Mouse (Mus musculus): ENCODE data around the gene Stard7. TPM values are rescaled to one million over a fixed set of nuclear protein-coding genes. Genes with fewer than 3 reads are reported as not detected.

Gene Stard7
- total and polyA plus RNA-seq, 2 experiments from 2014 or later = 123 to 228 TPM

GRCm38 (mm10) chr2:127322671-127323285 is 52.8 kb downstream of the Stard7 start:
- TF ChIP-seq CTCF (IDR thresholded peaks at IDR 0.05; ENCODE audit: low read depth) (no peak), EP300 (IDR thresholded peaks at IDR 0.05; ENCODE audit: low read depth) (no peak)
- Histone ChIP-seq H3K4me3 (ENCODE audit: low read depth, low read length) (no peak overlapping the region), H3K36me3 (replicated peaks; ENCODE audit: control insufficient read depth, insufficient read depth, low read length) (no peaks in the 10 kb centered on the region), H3K4me2 (ENCODE audit: low read depth, low read length) (no peak overlapping the region), H3K9me3 (replicated peaks; ENCODE audit: control insufficient read depth, low read length) (no peaks in the 10 kb centered on the region), H3K4me1 (ENCODE audit: control insufficient read depth, insufficient read depth) (no peaks in the 10 kb centered on the region), H3K9ac (replicated peaks; ENCODE audit: low read depth, low read length) (no peak overlapping the region), H3K27me3 (ENCODE audit: control insufficient read depth, insufficient read depth, low read length) (no peaks in the 10 kb centered on the region), H3K27ac (ENCODE audit: low read depth) (no peak overlapping the region)
- ATAC-seq (ENCODE audit: insufficient read depth, low read depth) (no peak), DNase-seq (ENCODE audit: low spot score) (no peak)
- 50% methylated on average over 6 of the region's 6 CpGs for WGBS

DNA sequence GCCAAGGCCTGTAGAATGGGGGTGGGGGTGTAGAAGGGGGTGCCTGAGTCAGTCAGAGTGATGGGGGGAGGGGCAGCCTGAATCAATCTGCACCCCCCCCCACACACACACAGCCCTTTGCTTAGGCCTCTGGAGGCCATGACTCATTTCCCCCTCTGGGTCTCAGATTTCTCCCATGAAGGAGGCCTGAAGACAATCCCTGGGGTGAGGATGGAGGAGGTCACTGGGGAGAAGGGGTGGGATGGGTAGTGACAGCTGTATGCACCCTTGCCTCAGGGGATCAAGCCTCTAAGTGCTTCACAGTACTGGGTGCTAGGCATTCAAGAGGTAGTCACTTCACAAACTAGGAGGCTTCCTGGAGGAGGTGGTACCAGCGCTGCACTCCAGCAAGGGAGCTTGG is 53.6 kb downstream of the Stard7 start:
- WGBS = 85% methylated on average over 1 of the region's 1 CpGs

GRCm38 (mm10) chr2:127324456-127324855 is 54.4 kb downstream of the Stard7 start:
- no peak for ATAC-seq (ENCODE audit: insufficient read depth, low read depth)
- Histone ChIP-seq H3K4me2 (ENCODE audit: low read depth, low read length) (no peak overlapping the region), H3K4me1 (ENCODE audit: control insufficient read depth, insufficient read depth) (peaks cover 4% of the 10 kb centered on the region; the same call in 1 of the 2 replicates), H3K9ac (replicated peaks; ENCODE audit: low read depth, low read length) (no peak overlapping the region), H3K27ac (ENCODE audit: low read depth) (no peak overlapping the region), H3K36me3 (replicated peaks; ENCODE audit: control insufficient read depth, insufficient read depth, low read length) (no peaks in the 10 kb centered on the region), H3K4me3 (ENCODE audit: low read depth, low read length) (no peak overlapping the region), H3K9me3 (replicated peaks; ENCODE audit: control insufficient read depth, low read length) (no peaks in the 10 kb centered on the region), H3K27me3 (ENCODE audit: control insufficient read depth, insufficient read depth, low read length) (no peaks in the 10 kb centered on the region)
- no peak for DNase-seq (ENCODE audit: low spot score)
- WGBS = 45% methylated on average over 7 of the region's 7 CpGs
- TF ChIP-seq EP300 (IDR thresholded peaks at IDR 0.05; ENCODE audit: low read depth) (no peak), CTCF (IDR thresholded peaks at IDR 0.05; ENCODE audit: low read depth) (no peak)

More for the DNA sequence above, 53.6 kb downstream of the Stard7 start:
- Histone ChIP-seq H3K9me3 (replicated peaks; ENCODE audit: control insufficient read depth, low read length) (no peaks in the 10 kb centered on the region), H3K4me3 (ENCODE audit: low read depth, low read length) (no peak overlapping the region), H3K27ac (ENCODE audit: low read depth) (no peak overlapping the region), H3K27me3 (ENCODE audit: control insufficient read depth, insufficient read depth, low read length) (no peaks in the 10 kb centered on the region), H3K9ac (replicated peaks; ENCODE audit: low read depth, low read length) (no peak overlapping the region), H3K4me2 (ENCODE audit: low read depth, low read length) (no peak overlapping the region), H3K4me1 (ENCODE audit: control insufficient read depth, insufficient read depth) (no peaks in the 10 kb centered on the region), H3K36me3 (replicated peaks; ENCODE audit: control insufficient read depth, insufficient read depth, low read length) (no peaks in the 10 kb centered on the region)
- DNase-seq (ENCODE audit: low spot score) (no peak), ATAC-seq (ENCODE audit: insufficient read depth, low read depth) (no peak)
- TF ChIP-seq CTCF (IDR thresholded peaks at IDR 0.05; ENCODE audit: low read depth) (no peak), EP300 (IDR thresholded peaks at IDR 0.05; ENCODE audit: low read depth) (no peak)

DNA sequence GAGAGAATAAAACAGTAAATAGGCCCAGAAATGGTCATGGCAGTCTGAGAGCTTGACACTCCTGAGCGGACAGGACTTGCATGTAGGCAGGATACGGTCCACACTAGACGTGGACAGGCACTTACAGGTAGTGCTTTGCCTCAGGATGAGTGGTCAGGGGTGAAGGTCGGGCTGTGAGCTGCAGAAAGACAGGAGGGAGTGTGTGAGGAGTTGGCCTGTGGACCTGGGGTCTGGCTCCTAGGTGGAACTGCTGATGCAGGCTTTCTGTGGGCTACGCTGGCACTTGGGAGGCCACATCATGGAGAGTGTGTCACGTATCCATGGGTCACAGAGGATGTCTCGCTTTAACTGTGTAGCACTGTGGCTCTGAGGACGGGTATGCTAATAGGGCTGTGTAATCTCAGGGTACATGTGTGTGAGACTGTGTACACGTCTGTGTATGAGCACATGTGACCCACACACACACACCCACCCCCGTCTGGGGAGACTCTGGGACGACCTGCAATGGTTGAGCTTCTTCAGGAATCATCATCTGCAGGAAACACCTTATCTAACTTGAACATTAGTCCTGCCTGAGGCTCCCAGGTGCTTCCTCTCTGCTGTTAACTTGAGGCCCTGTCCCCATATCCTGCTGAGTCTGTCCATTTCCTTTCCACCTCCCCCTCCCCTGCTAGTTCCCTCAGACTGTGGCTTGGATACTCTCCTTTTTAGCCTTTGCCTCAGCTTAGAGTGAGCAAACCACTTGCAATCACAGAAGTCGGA is 58.3 kb downstream of the Stard7 start:
- Histone ChIP-seq H3K9me3 (replicated peaks; ENCODE audit: control insufficient read depth, low read length) (no peaks in the 10 kb centered on the region), H3K27me3 (ENCODE audit: control insufficient read depth, insufficient read depth, low read length) (no peaks in the 10 kb centered on the region), H3K36me3 (replicated peaks; ENCODE audit: control insufficient read depth, insufficient read depth, low read length) (no peaks in the 10 kb centered on the region), H3K4me1 (ENCODE audit: control insufficient read depth, insufficient read depth) (peaks cover 4% of the 10 kb centered on the region; the same call in 1 of the 2 replicates), H3K27ac (ENCODE audit: low read depth) (peak overlapping the region; percentile 56; the same call in 1 of the 2 replicates), H3K4me3 (ENCODE audit: low read depth, low read length) (no peak overlapping the region), H3K9ac (replicated peaks; ENCODE audit: low read depth, low read length) (no peak overlapping the region), H3K4me2 (ENCODE audit: low read depth, low read length) (peak overlapping the region; percentile 2; the same call in 1 of the 2 replicates)
- peak; percentile 64 for ATAC-seq (ENCODE audit: insufficient read depth, low read depth)
- no peak for TF ChIP-seq CTCF (IDR thresholded peaks at IDR 0.05; ENCODE audit: low read depth)
- TF ChIP-seq EP300 (IDR thresholded peaks at IDR 0.05; ENCODE audit: low read depth) = peak; percentile 97
- DNase-seq (ENCODE audit: low spot score) = peak; percentile 47
- 58% methylated on average over 12 of the region's 12 CpGs for WGBS

DNA sequence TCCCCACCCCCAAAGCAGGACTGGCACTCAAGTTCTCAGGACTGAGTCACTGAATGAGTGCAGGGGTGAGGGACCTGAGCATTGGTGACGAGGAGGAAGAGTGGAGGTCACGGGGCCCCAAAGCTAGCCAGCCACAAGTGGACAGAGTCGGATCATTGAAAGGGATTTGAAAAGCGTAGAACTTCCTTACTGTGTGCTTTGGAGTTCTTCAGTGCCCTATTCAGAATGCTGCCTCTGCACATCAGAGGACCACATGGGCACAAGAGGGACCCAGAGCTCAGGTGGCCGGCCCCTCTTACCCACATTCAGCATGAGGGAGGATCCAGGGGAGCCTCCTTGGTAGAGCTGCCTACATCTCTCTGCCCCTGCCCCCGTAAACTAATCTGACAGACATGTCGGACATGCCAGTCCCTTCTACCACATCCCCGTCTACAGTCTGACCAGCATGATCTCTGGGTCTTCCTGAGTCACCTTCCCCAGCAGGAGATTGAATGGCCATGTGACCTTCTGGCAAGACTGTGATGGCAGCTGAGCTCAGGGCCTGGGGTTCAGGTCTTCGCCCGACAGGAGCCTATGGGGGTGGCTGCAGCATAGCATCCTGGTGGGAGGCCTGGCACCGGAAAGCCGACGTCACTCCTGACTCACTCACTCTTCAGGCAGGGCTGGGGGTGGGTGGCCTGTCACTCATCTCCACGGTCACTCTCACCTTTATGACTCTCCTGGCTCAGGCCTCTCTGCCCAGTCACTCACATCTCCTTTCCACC is 63.0 kb downstream of the Stard7 start:
- peaks cover 4% of the 10 kb centered on the region; the same call in 1 of the 2 replicates for H3K4me1 ChIP-seq (ENCODE audit: control insufficient read depth, insufficient read depth)
- 70% methylated on average over 14 of the region's 14 CpGs for WGBS
- H3K4me3 ChIP-seq (ENCODE audit: low read depth, low read length) = no peak overlapping the region
- no peak overlapping the region for H3K9ac ChIP-seq (replicated peaks; ENCODE audit: low read depth, low read length)
- H3K9me3 ChIP-seq (replicated peaks; ENCODE audit: control insufficient read depth, low read length) = no peaks in the 10 kb centered on the region
- TF ChIP-seq EP300 (IDR thresholded peaks at IDR 0.05; ENCODE audit: low read depth) (no peak), CTCF (IDR thresholded peaks at IDR 0.05; ENCODE audit: low read depth) (no peak)
- no peaks in the 10 kb centered on the region for H3K36me3 ChIP-seq (replicated peaks; ENCODE audit: control insufficient read depth, insufficient read depth, low read length)
- DNase-seq (ENCODE audit: low spot score) = no peak
- peaks cover 12% of the 10 kb centered on the region for H3K27me3 ChIP-seq (ENCODE audit: control insufficient read depth, insufficient read depth, low read length)
- ATAC-seq (ENCODE audit: insufficient read depth, low read depth) = no peak
- no peak overlapping the region for H3K27ac ChIP-seq (ENCODE audit: low read depth)
- H3K4me2 ChIP-seq (ENCODE audit: low read depth, low read length) = no peak overlapping the region

All from heart, postnatal 0 days (tissue).